18 mouse cellular contexts compared by ENCODE assay signal in genomic region chr8:117055097-117055496, GRCm38 (mm10). TPM values are rescaled to one million over a fixed set of nuclear protein-coding genes. Genes with fewer than 3 reads are reported as not detected.
A peak's percentile ranks its signal among the peaks of the same experiment; 100 is the strongest.
DNase-seq lines count a peak whose midpoint lies in the region; ATAC-seq lines count a peak whose summit lies in the region.
"Had no signal": no experiment of that assay in that cellular context is flagged by ENCODE, and none has a peak within 500 bp of the region (broad histone marks: within the 10 kb centered on the region; RNA-seq: fewer than 3 reads in every experiment).

No protein-coding gene starts in this region.

- no peaks in the 10 kb centered on the region for H3K27me3 ChIP-seq in midbrain, embryonic 11.5 days (ENCODE audit: control insufficient read depth, insufficient read depth, low read length)
- H3K27me3 ChIP-seq in midbrain, embryonic 15.5 days (replicated peaks), result no peaks in the 10 kb centered on the region

- H3K4me3 ChIP-seq in midbrain, embryonic 11.5 days (ENCODE audit: low read depth, low read length), result no peak overlapping the region
- no peak overlapping the region for H3K4me3 ChIP-seq in midbrain, embryonic 15.5 days
- H3K4me3 ChIP-seq: heart, embryonic 10.5 days; hindbrain, embryonic 10.5 days; limb, embryonic 12.5 days had no signal

- intact Hi-C loops in heart, postnatal 10 days (cut with DNase I), result no loop called here

- ATAC-seq in midbrain, embryonic 11.5 days (ENCODE audit: low FRiP score), result no peak
- no peak for ATAC-seq in midbrain, embryonic 15.5 days (replicated peaks)
- ATAC-seq: forebrain, embryonic 14.5 days had no signal

- no peaks in the 10 kb centered on the region for H3K36me3 ChIP-seq in midbrain, embryonic 11.5 days (ENCODE audit: control insufficient read depth, insufficient read depth, low read length)
- H3K36me3 ChIP-seq in midbrain, embryonic 15.5 days (replicated peaks), result no peaks in the 10 kb centered on the region
- H3K36me3 ChIP-seq: heart, embryonic 10.5 days; hindbrain, embryonic 10.5 days; limb, embryonic 12.5 days had no signal

- H3K27ac ChIP-seq in midbrain, embryonic 11.5 days (ENCODE audit: low read depth, low read length), result no peak overlapping the region
- no peak overlapping the region for H3K27ac ChIP-seq in midbrain, embryonic 15.5 days
- H3K27ac ChIP-seq: heart, embryonic 10.5 days; hindbrain, embryonic 10.5 days; limb, embryonic 12.5 days had no signal

- H3K9me3 ChIP-seq in midbrain, embryonic 11.5 days (ENCODE audit: control insufficient read depth, low read length), result no peaks in the 10 kb centered on the region
- no peaks in the 10 kb centered on the region for H3K9me3 ChIP-seq in midbrain, embryonic 15.5 days
- H3K9me3 ChIP-seq: heart, embryonic 10.5 days; hindbrain, embryonic 10.5 days; limb, embryonic 12.5 days had no signal

- peak; percentile 95 for DNase-seq in heart, adult 11 months
- DNase-seq in heart, postnatal 10 days, result no peak
- peak; percentile 10 for DNase-seq in midbrain, embryonic 11.5 days (ENCODE audit: low spot score, missing footprints)
- peak; percentile 47 for DNase-seq in lung, postnatal 36 days
- no peak for DNase-seq in cerebellum, adult 8-10 months
- no peak for DNase-seq in adrenal gland, adult 8-10 months
- DNase-seq in right cerebral cortex, adult 2 months (ENCODE audit: low spot score in 2 of 2), result no peak
- DNase-seq: adrenal gland, postnatal 25 days; cerebellum, adult 11-12 months; kidney, postnatal 14 days; layer of hippocampus, postnatal 36 days; thymus, adult 2 months had no signal

- H3K4me1 ChIP-seq in midbrain, embryonic 11.5 days (ENCODE audit: control insufficient read depth, insufficient read depth, low read length), result no peaks in the 10 kb centered on the region
- H3K4me1 ChIP-seq in midbrain, embryonic 15.5 days, result no peaks in the 10 kb centered on the region
- H3K4me1 ChIP-seq: limb, embryonic 12.5 days had no signal

- no peak overlapping the region for H3K9ac ChIP-seq in midbrain, embryonic 11.5 days (ENCODE audit: low read length)
- no peak overlapping the region for H3K9ac ChIP-seq in midbrain, embryonic 15.5 days
- H3K9ac ChIP-seq: limb, embryonic 12.5 days had no signal

- WGBS in midbrain, embryonic 11.5 days, result 76% methylated on average over 6 of the region's 6 CpGs
- WGBS in midbrain, embryonic 15.5 days, result 85% methylated on average over 6 of the region's 6 CpGs

- no peak overlapping the region for H3K4me2 ChIP-seq in midbrain, embryonic 11.5 days
- no peak overlapping the region for H3K4me2 ChIP-seq in midbrain, embryonic 15.5 days
- H3K4me2 ChIP-seq: limb, embryonic 12.5 days had no signal

RNA-seq across cellular contexts. Expression of gene Pkd1l2, which starts 27.2 kb away (rescaled TPM):
- total RNA-seq in heart, postnatal 10 days (2021), result under 1 TPM in 1 of 2 experiments, not detected in 1; 0.17 TPM
- not detected in 2 replicates for polyA plus RNA-seq in midbrain, embryonic 11.5 days (2014; fragmentation: Nextera tagmentation; extraction: Ambion mirVana)
- not detected in 2 replicates for polyA plus RNA-seq in midbrain, embryonic 15.5 days (2015; fragmentation: Nextera tagmentation; extraction: Ambion mirVana)
- total RNA-seq in adrenal gland, adult 8-10 months (2022), result 1 to 10 TPM; 2.2 to 4.7 (median 3.2) TPM
- polyA plus RNA-seq: forebrain, embryonic 14.5 days; hindbrain, embryonic 10.5 days; intestine, embryonic 14.5 days; limb, embryonic 12.5 days had no signal

RNA-seq across cellular contexts. Expression of gene Bco1, which starts 40.6 kb away (rescaled TPM):
- under 1 TPM in 1 of 2 experiments, not detected in 1; 0.14 TPM for total RNA-seq in heart, postnatal 10 days (2021)
- 0.18 and 0.28 TPM in 2 replicates for polyA plus RNA-seq in midbrain, embryonic 11.5 days (2014; fragmentation: Nextera tagmentation; extraction: Ambion mirVana)
- 0.19 and 0.32 TPM in 2 replicates for polyA plus RNA-seq in midbrain, embryonic 15.5 days (2015; fragmentation: Nextera tagmentation; extraction: Ambion mirVana)
- under 1 TPM in 2 of 4 experiments, not detected in 2; 0.15 to 0.16 TPM for total RNA-seq in adrenal gland, adult 8-10 months (2022)
- polyA plus RNA-seq: forebrain, embryonic 14.5 days had no signal

Comparison
In these comparisons a context has a peak if more than half of its experiments do, and no peak if none do; other contexts are left out.
1. DNase-seq: peak in heart, adult 11 months (single experiment), midbrain, embryonic 11.5 days (single experiment) and lung, postnatal 36 days (single experiment); none in heart, postnatal 10 days (0 of 2), cerebellum, adult 8-10 months (single experiment), adrenal gland, adult 8-10 months (single experiment) and right cerebral cortex, adult 2 months (0 of 2).